ENCODE assay signal across 26 mouse cellular contexts in the genomic region with DNA sequence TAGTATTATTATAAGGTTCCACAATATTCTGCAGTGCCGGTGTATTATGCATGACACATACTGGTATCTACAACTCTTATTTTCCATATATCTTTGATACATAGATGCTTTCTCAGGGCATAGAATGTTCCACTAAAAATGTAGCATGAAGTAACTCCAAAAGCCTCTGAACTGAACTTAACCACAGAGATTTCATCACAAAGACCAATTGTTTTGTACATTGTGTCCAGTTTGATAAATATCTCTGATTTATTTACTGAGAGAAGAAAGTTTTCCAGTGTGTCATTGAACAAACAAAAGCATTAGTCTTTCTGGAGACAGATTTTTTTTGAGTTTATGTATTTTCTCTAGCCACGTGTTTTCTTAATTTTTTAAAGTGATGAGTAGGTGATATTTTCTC. TPM values are rescaled to one million over a fixed set of nuclear protein-coding genes. Genes with fewer than 3 reads are reported as not detected.
A peak's percentile ranks its signal among the peaks of the same experiment; 100 is the strongest.
DNase-seq lines count a peak whose midpoint lies in the region; ATAC-seq and TF ChIP-seq lines count a peak whose summit lies in the region.
"Had no signal": no experiment of that assay in that cellular context is flagged by ENCODE, and none has a peak within 500 bp of the region (broad histone marks: within the 10 kb centered on the region; RNA-seq: fewer than 3 reads in every experiment).

No protein-coding gene starts in this region.

- 66% methylated on average over 2 of the region's 2 CpGs for WGBS in lung, postnatal 0 days

- H3K36me3 ChIP-seq in lung, postnatal 0 days (ENCODE audit: insufficient read depth, low read length): no peaks in the 10 kb centered on the region
- H3K36me3 ChIP-seq: embryonic facial prominence, embryonic 13.5 days; embryonic facial prominence, embryonic 15.5 days; forebrain, embryonic 10.5 days; forebrain, embryonic 12.5 days; G1E had no signal

- no peak for ATAC-seq in lung, postnatal 0 days
- no peak for ATAC-seq in monocyte, adult 5-6 weeks (replicated peaks; ENCODE audit: insufficient number of reproducible peaks, low FRiP score, low TSS enrichment, poor library complexity, severe bottlenecking)
- ATAC-seq: CD4-positive, CD25-positive, alpha-beta regulatory T cell, adult 4 months; forebrain, embryonic 14.5 days; forebrain, embryonic 16.5 days had no signal

- TF ChIP-seq EP300 in lung, postnatal 0 days (IDR thresholded peaks at IDR 0.05): peak; percentile 70

- no peak overlapping the region for H3K4me3 ChIP-seq in lung, postnatal 0 days (ENCODE audit: low read depth, low read length)
- H3K4me3 ChIP-seq: embryonic facial prominence, embryonic 13.5 days; embryonic facial prominence, embryonic 15.5 days; erythroblast, embryonic 14.5 days; forebrain, embryonic 10.5 days; forebrain, embryonic 12.5 days had no signal

- no peak overlapping the region for H3K9ac ChIP-seq in lung, postnatal 0 days (replicated peaks; ENCODE audit: low read depth)
- H3K9ac ChIP-seq: embryonic facial prominence, embryonic 13.5 days; embryonic facial prominence, embryonic 15.5 days; forebrain, embryonic 12.5 days had no signal

- no peak overlapping the region for H3K27ac ChIP-seq in lung, postnatal 0 days (ENCODE audit: low read length)
- H3K27ac ChIP-seq: embryonic facial prominence, embryonic 13.5 days; embryonic facial prominence, embryonic 15.5 days; forebrain, embryonic 10.5 days; forebrain, embryonic 12.5 days had no signal

- no peak for TF ChIP-seq CTCF in lung, postnatal 0 days (IDR thresholded peaks at IDR 0.05)

- peak; percentile 56 for DNase-seq in lung, postnatal 0 days (ENCODE audit: low spot score)
- DNase-seq in lung, adult 18-20 months: no peak
- DNase-seq in Muller cell, postnatal 12 days (ENCODE audit: inconsistent ontology term): peak; percentile 52
- DNase-seq in kidney, adult 11 months: no peak
- DNase-seq: adrenal gland, postnatal 10 days; adrenal gland, postnatal 25 days; B cell, adult 2 months; cerebellum, adult 11 months; cerebellum, adult 18-20 months; cerebellum, adult 8-10 months; cerebellum, adult 9-11 months; cerebellum, postnatal 14 days; cerebellum, postnatal 36 days; embryo, embryonic 11 days had no signal

- H3K4me2 ChIP-seq in lung, postnatal 0 days (replicated peaks; ENCODE audit: low read depth, low read length): no peak overlapping the region
- H3K4me2 ChIP-seq: embryonic facial prominence, embryonic 13.5 days; embryonic facial prominence, embryonic 15.5 days; forebrain, embryonic 12.5 days had no signal

- no peaks in the 10 kb centered on the region for H3K27me3 ChIP-seq in lung, postnatal 0 days (replicated peaks; ENCODE audit: insufficient read depth, low read length)
- H3K27me3 ChIP-seq: CH12.LX; embryonic facial prominence, embryonic 13.5 days; embryonic facial prominence, embryonic 15.5 days; forebrain, embryonic 12.5 days had no signal

- H3K9me3 ChIP-seq in lung, postnatal 0 days (ENCODE audit: low read length): no peaks in the 10 kb centered on the region
- H3K9me3 ChIP-seq: embryonic facial prominence, embryonic 13.5 days; embryonic facial prominence, embryonic 15.5 days; forebrain, embryonic 10.5 days; forebrain, embryonic 12.5 days; G1E had no signal

- H3K4me1 ChIP-seq in lung, postnatal 0 days (ENCODE audit: insufficient read depth, low read depth, low read length): no peaks in the 10 kb centered on the region
- H3K4me1 ChIP-seq: embryonic facial prominence, embryonic 13.5 days; embryonic facial prominence, embryonic 15.5 days; forebrain, embryonic 10.5 days; forebrain, embryonic 12.5 days had no signal

RNA-seq across cellular contexts. Expression of gene Nox4, which starts 23.1 kb away (rescaled TPM):
- 12.4 and 13.9 TPM in 2 replicates for polyA plus RNA-seq in lung, postnatal 0 days (2015; fragmentation: Nextera tagmentation; extraction: Ambion mirVana)
- total RNA-seq in monocyte, adult 5-6 weeks (2017): not detected in 3 replicates
- total RNA-seq: CH12.LX; common myeloid progenitor, adult 5-6 weeks had no signal
- polyA plus RNA-seq: CD4-positive, CD25-positive, alpha-beta regulatory T cell, adult 4 months; erythroblast, embryonic 14.5 days; G1E had no signal

Comparison
In these comparisons a context has a peak if more than half of its experiments do, and no peak if none do; other contexts are left out.
1. DNase-seq: peak in lung, postnatal 0 days (single experiment) and Muller cell, postnatal 12 days (single experiment); none in lung, adult 18-20 months (0 of 2) and kidney, adult 11 months (single experiment).